Mouse (Mus musculus) midbrain, embryonic 16.5 days (tissue): ENCODE data around the gene Med26. TPM values are rescaled to one million over a fixed set of nuclear protein-coding genes. Genes with fewer than 3 reads are reported as not detected.

Experiments
- ATAC-seq: fragments of 200-750 bp; cut with Nextera tagmentation; 2 replicates; pipeline ENCODE4 v1.8.0; 2017; ENCODE audit warnings: moderate TSS enrichment
- H3K27ac ChIP-seq: fragments of 300-500 bp; sonication (generic); 2 replicates; pipeline ENCODE4 v1.5.1; 2014; ENCODE audit warnings: mild to moderate bottlenecking, low read length, mixed read lengths
- H3K27me3 ChIP-seq: fragments of 300-500 bp; sonication (generic); 2 replicates; pipeline ENCODE4 v1.6.1; 2014; ENCODE audit warnings: low read depth, low read length, mixed read lengths; ENCODE audit not compliant: control insufficient read depth, insufficient read depth
- H3K36me3 ChIP-seq: fragments of 300-500 bp; sonication (generic); 2 replicates; pipeline ENCODE4 v1.6.1; 2014; ENCODE audit warnings: mild to moderate bottlenecking, low read length, moderate library complexity, mixed read lengths; ENCODE audit not compliant: control insufficient read depth, insufficient read depth
- H3K4me1 ChIP-seq: fragments of 300-500 bp; sonication (generic); 2 replicates; pipeline ENCODE4 v1.6.1; 2014; ENCODE audit warnings: mild to moderate bottlenecking, low read length, mixed read lengths; ENCODE audit not compliant: control insufficient read depth, insufficient read depth
- H3K4me2 ChIP-seq: fragments of 300-500 bp; sonication (generic); 2 replicates; pipeline ENCODE4 v1.6.1; 2014; ENCODE audit warnings: mild to moderate bottlenecking, low read length, mixed read lengths
- H3K4me3 ChIP-seq: fragments of 300-500 bp; sonication (generic); 2 replicates; pipeline ENCODE4 v1.5.1; 2014; ENCODE audit warnings: low read depth, mild to moderate bottlenecking, low read length, moderate library complexity, mixed read lengths
- H3K9ac ChIP-seq: fragments of 300-500 bp; sonication (generic); 2 replicates; pipeline ENCODE4 v1.6.1; 2014; ENCODE audit warnings: low read depth, low read length, mixed read lengths
- H3K9me3 ChIP-seq: fragments of 300-500 bp; sonication (generic); replicated peaks from 2 replicates; pipeline ENCODE4 v1.6.1; 2014; ENCODE audit warnings: mild to moderate bottlenecking, low read length, mixed read lengths; ENCODE audit not compliant: control insufficient read depth, poor library complexity, severe bottlenecking
- WGBS: fragments of 180-500 bp; shearing (Covaris S2); extraction: QIAGEN DNeasy Blood & Tissue Kit; methylation state at CpG from one replicate; pipeline ENCODE4 v1.1.7; 2014; 5-methylcytosine and 5-hydroxymethylcytosine counted together
- polyA plus RNA-seq: library from polyadenylated mRNA; unstranded; fragments of >200 nt; fragmentation: Nextera tagmentation; extraction: Ambion mirVana; gene quantifications from 2 replicates; pipeline ENCODE4 v1.2.1, GENCODE M21; 2015

Gene Med26
- 16.7 and 17.8 TPM in 2 replicates for polyA plus RNA-seq

GRCm38 (mm10) chr8:72547802-72548643 is at the start of gene Med26:
TSS of gene Med26 (minus strand) at chr8:72548270.
- WGBS, result 0% methylated on average over 81 of the region's 92 CpGs
- ATAC-seq, result peak; percentile 95
- H3K4me1 ChIP-seq, result peaks cover 32% of the 10 kb centered on the region
- no peaks in the 10 kb centered on the region for H3K27me3 ChIP-seq
- no peaks in the 10 kb centered on the region for H3K9me3 ChIP-seq
- H3K4me3 ChIP-seq, result peak within 1 kb of the TSS; percentile 78
- H3K4me2 ChIP-seq, result peak within 1 kb of the TSS; percentile 99
- H3K9ac ChIP-seq, result peak within 1 kb of the TSS; percentile 90
- peak within 1 kb of the TSS; percentile 91 for H3K27ac ChIP-seq
- peaks cover 4% of the 10 kb centered on the region; the same call in 1 of the 2 replicates for H3K36me3 ChIP-seq

GRCm38 (mm10) chr8:72590198-72590597 is 42.1 kb upstream of the Med26 start:
- H3K27ac ChIP-seq, result no peak overlapping the region
- no peaks in the 10 kb centered on the region for H3K9me3 ChIP-seq
- WGBS, result 70% methylated on average over 2 of the region's 2 CpGs
- no peaks in the 10 kb centered on the region for H3K4me1 ChIP-seq
- no peak overlapping the region for H3K4me2 ChIP-seq
- no peak overlapping the region for H3K9ac ChIP-seq
- ATAC-seq, result no peak
- H3K4me3 ChIP-seq, result no peak overlapping the region
- H3K27me3 ChIP-seq, result no peaks in the 10 kb centered on the region
- no peaks in the 10 kb centered on the region for H3K36me3 ChIP-seq

- Histone ChIP-seq H3K27me3 (no peaks in the 10 kb centered on the region), H3K36me3 (no peaks in the 10 kb centered on the region), H3K9me3 (no peaks in the 10 kb centered on the region), H3K9ac (no peak overlapping the region), H3K4me1 (no peaks in the 10 kb centered on the region), H3K4me3 (no peak overlapping the region), H3K27ac (no peak overlapping the region), H3K4me2 (no peak overlapping the region)
- WGBS, result 74% methylated on average over 7 of the region's 7 CpGs
- no peak for ATAC-seq
Measured at GRCm38 (mm10) chr8:72589286-72589685, 41.2 kb upstream of the Med26 start.

- WGBS, result 91% methylated on average over 10 of the region's 10 CpGs
Measured at GRCm38 (mm10) chr8:72588865-72589264, 40.8 kb upstream of the Med26 start.

GRCm38 (mm10) chr8:72587806-72588205 is 39.7 kb upstream of the Med26 start:
- Histone ChIP-seq H3K36me3 (no peaks in the 10 kb centered on the region), H3K4me1 (no peaks in the 10 kb centered on the region), H3K4me2 (no peak overlapping the region), H3K27me3 (no peaks in the 10 kb centered on the region), H3K27ac (no peak overlapping the region), H3K9me3 (no peaks in the 10 kb centered on the region), H3K9ac (no peak overlapping the region), H3K4me3 (no peak overlapping the region)
- ATAC-seq, result no peak
- WGBS, result 67% methylated on average over 6 of the region's 6 CpGs

More at GRCm38 (mm10) chr8:72588865-72589264, 40.8 kb upstream of the Med26 start:
- no peak overlapping the region for H3K27ac ChIP-seq
- H3K4me1 ChIP-seq, result no peaks in the 10 kb centered on the region
- no peaks in the 10 kb centered on the region for H3K36me3 ChIP-seq
- H3K4me2 ChIP-seq, result no peak overlapping the region
- no peaks in the 10 kb centered on the region for H3K27me3 ChIP-seq
- H3K4me3 ChIP-seq, result no peak overlapping the region
- ATAC-seq, result no peak
- no peak overlapping the region for H3K9ac ChIP-seq
- no peaks in the 10 kb centered on the region for H3K9me3 ChIP-seq

- Histone ChIP-seq H3K27me3 (no peaks in the 10 kb centered on the region), H3K9me3 (no peaks in the 10 kb centered on the region)
Measured at GRCm38 (mm10) chr8:72584390-72584789, 36.3 kb upstream of the Med26 start.

GRCm38 (mm10) chr8:72583056-72583771 is 35.1 kb upstream of the Med26 start:
- Histone ChIP-seq H3K9me3 (no peaks in the 10 kb centered on the region), H3K36me3 (peaks cover 3% of the 10 kb centered on the region; the same call in 1 of the 2 replicates)
- WGBS, result 87% methylated on average over 7 of the region's 7 CpGs

More at GRCm38 (mm10) chr8:72584390-72584789, 36.3 kb upstream of the Med26 start:
- Histone ChIP-seq H3K4me2 (no peak overlapping the region), H3K27ac (no peak overlapping the region), H3K36me3 (peaks cover 3% of the 10 kb centered on the region; the same call in 1 of the 2 replicates), H3K4me3 (no peak overlapping the region), H3K4me1 (no peaks in the 10 kb centered on the region), H3K9ac (no peak overlapping the region)
- ATAC-seq, result no peak
- 81% methylated on average over 6 of the region's 6 CpGs for WGBS

GRCm38 (mm10) chr8:72579374-72579773 is 31.3 kb upstream of the Med26 start:
- no peaks in the 10 kb centered on the region for H3K27me3 ChIP-seq
- no peak overlapping the region for H3K4me2 ChIP-seq
- peaks cover 3% of the 10 kb centered on the region; the same call in 1 of the 2 replicates for H3K36me3 ChIP-seq
- 71% methylated on average over 9 of the region's 9 CpGs for WGBS
- H3K27ac ChIP-seq, result no peak overlapping the region
- H3K9ac ChIP-seq, result no peak overlapping the region
- H3K4me3 ChIP-seq, result no peak overlapping the region
- no peaks in the 10 kb centered on the region for H3K9me3 ChIP-seq
- no peak for ATAC-seq
- H3K4me1 ChIP-seq, result no peaks in the 10 kb centered on the region

More at GRCm38 (mm10) chr8:72583056-72583771, 35.1 kb upstream of the Med26 start:
- H3K4me2 ChIP-seq, result no peak overlapping the region
- H3K9ac ChIP-seq, result no peak overlapping the region
- no peak overlapping the region for H3K27ac ChIP-seq
- no peak for ATAC-seq
- H3K4me3 ChIP-seq, result no peak overlapping the region
- H3K4me1 ChIP-seq, result no peaks in the 10 kb centered on the region
- H3K27me3 ChIP-seq, result no peaks in the 10 kb centered on the region

- H3K27ac ChIP-seq, result no peak overlapping the region
- no peak overlapping the region for H3K4me2 ChIP-seq
- no peaks in the 10 kb centered on the region for H3K27me3 ChIP-seq
- H3K4me3 ChIP-seq, result no peak overlapping the region
- H3K9ac ChIP-seq, result no peak overlapping the region
- H3K4me1 ChIP-seq, result peaks cover 9% of the 10 kb centered on the region
- H3K36me3 ChIP-seq, result peaks cover 3% of the 10 kb centered on the region; the same call in 1 of the 2 replicates
- ATAC-seq, result no peak
- 79% methylated on average over 1 of the region's 1 CpGs for WGBS
- no peaks in the 10 kb centered on the region for H3K9me3 ChIP-seq
Measured at GRCm38 (mm10) chr8:72577941-72578340, 29.9 kb upstream of the Med26 start.
